Mouse (Mus musculus) embryonic fibroblast, embryonic 13.5 days (primary cell): Measurements from ENCODE around the gene Lima1.

Source experiments
- CTCF ChIP-seq: IDR thresholded peaks from 2 replicates; pipeline ENCODE4 v1.5.1; 2011; ENCODE audit warnings: mild to moderate bottlenecking, control low read depth, low read length, moderate library complexity, borderline replicate concordance; ENCODE audit not compliant: insufficient read depth
- POLR2A ChIP-seq: IDR thresholded peaks from 2 replicates; pipeline ENCODE4 v1.6.1; 2011; ENCODE audit warnings: low read depth, mild to moderate bottlenecking, control low read depth, low read length, moderate library complexity

GRCm38 (mm10) chr15:99733186-99733585, 142.1 kb downstream of the Lima1 start:
- TF ChIP-seq CTCF (no peak), POLR2A (no peak)
